Mouse (Mus musculus) myocyte (in vitro differentiated cells): ENCODE data around the gene 0610012G03Rik.

Experiments used
- E2F4 ChIP-seq: IDR thresholded peaks from one replicate; pipeline ENCODE4 v1.6.1; 2011; ENCODE audit warnings: mild to moderate bottlenecking, control low read depth, moderate library complexity; ENCODE audit not compliant: insufficient read depth
- POLR2A ChIP-seq: IDR thresholded peaks from one replicate; pipeline ENCODE4 v1.6.1; 2011; ENCODE audit warnings: low read depth, mild to moderate bottlenecking, control low read depth, moderate library complexity; ENCODE audit not compliant: insufficient read length

DNA sequence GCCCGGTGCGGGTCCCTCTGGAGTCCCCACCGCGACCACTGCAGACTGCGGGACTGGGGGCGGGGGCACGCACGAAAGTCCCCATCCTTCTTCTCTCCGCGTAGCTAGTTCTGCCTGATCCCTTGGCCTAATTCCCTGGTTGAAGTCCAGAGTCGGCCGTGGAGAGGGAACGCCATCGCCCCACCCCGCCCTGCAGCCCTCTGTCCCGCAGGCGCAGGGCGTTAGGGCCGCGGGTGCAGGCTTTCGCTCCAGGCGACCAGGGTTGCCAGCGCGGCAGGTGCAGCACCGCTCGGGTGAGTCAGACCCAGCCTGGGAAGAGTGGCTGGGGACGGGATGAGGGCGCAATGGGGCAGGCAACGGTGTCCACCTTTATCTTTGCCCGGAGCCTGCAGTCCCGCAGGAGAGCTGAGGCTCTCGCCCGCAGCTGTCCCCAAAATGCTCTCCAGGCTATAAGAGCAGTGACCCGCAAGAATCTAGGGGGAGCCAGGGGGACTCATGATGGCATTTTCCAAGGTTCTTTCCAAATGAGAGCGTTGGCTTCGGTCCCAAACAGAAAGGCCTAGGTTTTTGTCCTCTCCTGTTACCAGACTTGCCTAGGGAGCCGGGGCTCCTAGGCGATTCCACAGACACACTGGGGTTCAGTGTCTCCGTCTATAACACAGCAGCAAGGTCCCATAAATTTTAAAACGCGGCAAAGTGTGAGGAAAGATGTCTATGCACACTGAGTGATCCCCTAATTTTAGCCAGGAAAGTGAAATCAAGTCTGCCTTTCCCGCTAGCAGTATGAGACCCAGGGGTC lies 14.3 kb downstream of the 0610012G03Rik start, which contains the start of gene Pigz:
- TF ChIP-seq E2F4, result no peak
- TF ChIP-seq POLR2A, result no peak
